Mouse (Mus musculus): ENCODE results near the gene Nfic. TPM values are rescaled to one million over a fixed set of nuclear protein-coding genes. Genes with fewer than 3 reads are reported as not detected.

Nfic gene
- polyA plus RNA-seq, 1 experiment from 2014 or later: 41.8 TPM

- in situ Hi-C loops (cut with MboI; ENCODE audit: low pct_unique_long_range_greater_than_20kb): no loop called here
- no peak for DNase-seq (ENCODE audit: low read depth, low spot score)
- H3K27me3 ChIP-seq: no peaks in the 10 kb centered on the region
- ChIA-PET CTCF (no interaction called here), POLR2A (interaction anchor here (1.1 kb wide), 1 partner anchor 24 kb away, joined by 3 read pairs; no protein-coding TSS in a partner anchor)
- no peak for TF ChIP-seq CTCF (IDR thresholded peaks at IDR 0.05)
- ATAC-seq: no peak
Measured at GRCm38 (mm10) chr10:81431526-81432168, 23.8 kb downstream of the Nfic start.

GRCm38 (mm10) chr10:81430831-81431525 lies 24.5 kb downstream of the Nfic start:
- no peak for TF ChIP-seq CTCF (IDR thresholded peaks at IDR 0.05)
- CTCF ChIA-PET: no interaction called here
- POLR2A ChIA-PET: interaction anchor here (1.1 kb wide), 1 partner anchor 24 kb away, joined by 3 read pairs; no protein-coding TSS in a partner anchor
- in situ Hi-C loops (cut with MboI; ENCODE audit: low pct_unique_long_range_greater_than_20kb): no loop called here
- DNase-seq (ENCODE audit: low read depth, low spot score) (no peak), ATAC-seq (no peak)
- no peaks in the 10 kb centered on the region for H3K27me3 ChIP-seq

GRCm38 (mm10) chr10:81430141-81430830 lies 25.1 kb downstream of the Nfic start:
- DNase-seq (ENCODE audit: low read depth, low spot score): no peak

GRCm38 (mm10) chr10:81429605-81430061 lies 25.8 kb downstream of the Nfic start:
- TF ChIP-seq CTCF (IDR thresholded peaks at IDR 0.05): no peak
- DNase-seq (ENCODE audit: low read depth, low spot score) (no peak), ATAC-seq (no peak)
- in situ Hi-C loops (cut with MboI; ENCODE audit: low pct_unique_long_range_greater_than_20kb): no loop called here
- ChIA-PET CTCF (interaction anchor here (0.9 to 1.1 kb wide), 3 partner anchors 13 to 24 kb away, joined by 3 read pairs; no protein-coding TSS in a partner anchor), POLR2A (no interaction called here)
- no peaks in the 10 kb centered on the region for H3K27me3 ChIP-seq

More at GRCm38 (mm10) chr10:81430141-81430830, 25.1 kb downstream of the Nfic start:
- in situ Hi-C loops (cut with MboI; ENCODE audit: low pct_unique_long_range_greater_than_20kb): no loop called here
- no peaks in the 10 kb centered on the region for H3K27me3 ChIP-seq
- ATAC-seq: peak; percentile 22
- ChIA-PET CTCF (interaction anchor here (0.9 kb wide), 1 partner anchor 25 kb away, joined by 3 read pairs; no protein-coding TSS in a partner anchor), POLR2A (no interaction called here)
- no peak for TF ChIP-seq CTCF (IDR thresholded peaks at IDR 0.05)

GRCm38 (mm10) chr10:81429092-81429491 lies 26.3 kb downstream of the Nfic start:
- in situ Hi-C loops (cut with MboI; ENCODE audit: low pct_unique_long_range_greater_than_20kb): no loop called here
- ATAC-seq (no peak), DNase-seq (ENCODE audit: low read depth, low spot score) (no peak)
- CTCF ChIA-PET: interaction anchor here (0.9 to 1.1 kb wide), 3 partner anchors 12 to 24 kb away, joined by 3 read pairs; no protein-coding TSS in a partner anchor
- no peaks in the 10 kb centered on the region for H3K27me3 ChIP-seq
- no peak for TF ChIP-seq CTCF (IDR thresholded peaks at IDR 0.05)
- POLR2A ChIA-PET: no interaction called here

- no peak for ATAC-seq
- CTCF ChIA-PET: no interaction called here
- H3K27me3 ChIP-seq: no peaks in the 10 kb centered on the region
- no peak for DNase-seq (ENCODE audit: low read depth, low spot score)
- in situ Hi-C loops (cut with MboI; ENCODE audit: low pct_unique_long_range_greater_than_20kb): no loop called here
- no peak for TF ChIP-seq CTCF (IDR thresholded peaks at IDR 0.05)
- POLR2A ChIA-PET: no interaction called here
Measured at GRCm38 (mm10) chr10:81428507-81428870, 26.9 kb downstream of the Nfic start.

GRCm38 (mm10) chr10:81427804-81428506 lies 27.5 kb downstream of the Nfic start:
- ChIA-PET CTCF (no interaction called here), POLR2A (no interaction called here)
- DNase-seq (ENCODE audit: low read depth, low spot score) (no peak), ATAC-seq (no peak)
- no peak for TF ChIP-seq CTCF (IDR thresholded peaks at IDR 0.05)
- H3K27me3 ChIP-seq: no peaks in the 10 kb centered on the region
- in situ Hi-C loops (cut with MboI; ENCODE audit: low pct_unique_long_range_greater_than_20kb): no loop called here

GRCm38 (mm10) chr10:81427327-81427726 lies 28.1 kb downstream of the Nfic start:
- POLR2A ChIA-PET: no interaction called here
- ATAC-seq: no peak
- TF ChIP-seq CTCF (IDR thresholded peaks at IDR 0.05): no peak
- no peak for DNase-seq (ENCODE audit: low read depth, low spot score)
- CTCF ChIA-PET: no interaction called here
- in situ Hi-C loops (cut with MboI; ENCODE audit: low pct_unique_long_range_greater_than_20kb): no loop called here
- no peaks in the 10 kb centered on the region for H3K27me3 ChIP-seq

- TF ChIP-seq CTCF (IDR thresholded peaks at IDR 0.05): no peak
- CTCF ChIA-PET: no interaction called here
- POLR2A ChIA-PET: no interaction called here
- ATAC-seq (no peak), DNase-seq (ENCODE audit: low read depth, low spot score) (no peak)
- in situ Hi-C loops (cut with MboI; ENCODE audit: low pct_unique_long_range_greater_than_20kb): no loop called here
- H3K27me3 ChIP-seq: no peaks in the 10 kb centered on the region
Measured at GRCm38 (mm10) chr10:81426897-81427296, 28.5 kb downstream of the Nfic start.

GRCm38 (mm10) chr10:81426081-81426671 lies 29.3 kb downstream of the Nfic start:
- ChIA-PET CTCF (interaction anchor here (1.5 kb wide), 1 partner anchor 21 kb away, joined by 3 read pairs; no protein-coding TSS in a partner anchor), POLR2A (no interaction called here)
- no peak for ATAC-seq
- TF ChIP-seq CTCF (IDR thresholded peaks at IDR 0.05): no peak
- H3K27me3 ChIP-seq: no peaks in the 10 kb centered on the region
- in situ Hi-C loops (cut with MboI; ENCODE audit: low pct_unique_long_range_greater_than_20kb): no loop called here
- DNase-seq (ENCODE audit: low read depth, low spot score): no peak
